Mouse (Mus musculus): ENCODE measurements around the gene Prr19. TPM values are rescaled to one million over a fixed set of nuclear protein-coding genes. Genes with fewer than 3 reads are reported as not detected.
"Not testable (repeated sequence)": the region's sequence is repeated elsewhere in the genome, so short reads cannot be mapped to it uniquely, and the experiment has no call there.

Prr19 gene
- total and polyA plus RNA-seq, 2 experiments from 2014 or later = 2.5 to 2.6 TPM

- H3K36me3 ChIP-seq (ENCODE audit: insufficient read depth) = no peaks in the 10 kb centered on the region; the same call in 1 of the 2 replicates
- peaks cover 13% of the 10 kb centered on the region; the same call in 1 of the 2 replicates for H3K4me1 ChIP-seq (ENCODE audit: insufficient read depth)
- DNase-seq (no peak), ATAC-seq (no peak)
- no peak for TF ChIP-seq CTCF (IDR thresholded peaks at IDR 0.05; ENCODE audit: low read depth)
- WGBS = 85% methylated on average over 2 of the region's 2 CpGs
- H3K9ac ChIP-seq = no peak overlapping the region
- no peaks in the 10 kb centered on the region for H3K9me3 ChIP-seq (ENCODE audit: low read length)
- no peak overlapping the region for H3K27ac ChIP-seq (ENCODE audit: low read depth, low read length)
- no peaks in the 10 kb centered on the region for H3K27me3 ChIP-seq (ENCODE audit: insufficient read depth, low read length)
- no peak overlapping the region for H3K4me3 ChIP-seq (ENCODE audit: low read depth, low read length)
- H3K4me2 ChIP-seq (ENCODE audit: low read depth) = no peak overlapping the region
Observed at GRCm38 (mm10) chr7:25323219-25323618, 22.0 kb downstream of the Prr19 start.

- not testable (repeated sequence) for H3K9me3 ChIP-seq (ENCODE audit: low read length); ATAC-seq; H3K4me3 ChIP-seq (ENCODE audit: low read depth, low read length); H3K4me1 ChIP-seq (ENCODE audit: insufficient read depth); H3K27me3 ChIP-seq (ENCODE audit: insufficient read depth, low read length); H3K4me2 ChIP-seq (ENCODE audit: low read depth); H3K9ac ChIP-seq; DNase-seq; H3K27ac ChIP-seq (ENCODE audit: low read depth, low read length)
- peaks cover 14% of the 10 kb centered on the region for H3K36me3 ChIP-seq (ENCODE audit: insufficient read depth)
- 93% methylated on average over 5 of the region's 6 CpGs for WGBS
Observed at GRCm38 (mm10) chr7:25325431-25325830, 24.2 kb downstream of the Prr19 start.

- Histone ChIP-seq H3K36me3 (ENCODE audit: insufficient read depth) (peaks cover 22% of the 10 kb centered on the region), H3K27me3 (ENCODE audit: insufficient read depth, low read length) (no peaks in the 10 kb centered on the region), H3K9ac (no peak overlapping the region), H3K4me3 (ENCODE audit: low read depth, low read length) (no peak overlapping the region), H3K4me1 (ENCODE audit: insufficient read depth) (peaks cover 7% of the 10 kb centered on the region; the same call in 1 of the 2 replicates), H3K9me3 (ENCODE audit: low read length) (no peaks in the 10 kb centered on the region), H3K4me2 (ENCODE audit: low read depth) (no peak overlapping the region), H3K27ac (ENCODE audit: low read depth, low read length) (no peak overlapping the region)
- ATAC-seq = no peak
- TF ChIP-seq CTCF (IDR thresholded peaks at IDR 0.05; ENCODE audit: low read depth) = no peak
- no peak for DNase-seq
- WGBS = 88% methylated on average over 8 of the region's 8 CpGs
Observed at GRCm38 (mm10) chr7:25326233-25326632, 25.0 kb downstream of the Prr19 start.

- DNase-seq (peak; percentile 53), ATAC-seq (peak; percentile 60)
- no peak overlapping the region for H3K27ac ChIP-seq (ENCODE audit: low read depth, low read length)
- no peaks in the 10 kb centered on the region for H3K9me3 ChIP-seq (ENCODE audit: low read length)
- H3K4me1 ChIP-seq (ENCODE audit: insufficient read depth) = no peaks in the 10 kb centered on the region
- no peak overlapping the region for H3K9ac ChIP-seq
- no peak overlapping the region for H3K4me2 ChIP-seq (ENCODE audit: low read depth)
- no peak overlapping the region for H3K4me3 ChIP-seq (ENCODE audit: low read depth, low read length)
- H3K27me3 ChIP-seq (ENCODE audit: insufficient read depth, low read length) = no peaks in the 10 kb centered on the region
- H3K36me3 ChIP-seq (ENCODE audit: insufficient read depth) = peaks cover 69% of the 10 kb centered on the region
- 40% methylated on average over 16 of the region's 16 CpGs for WGBS
- peak; percentile 82 for TF ChIP-seq CTCF (IDR thresholded peaks at IDR 0.05; ENCODE audit: low read depth)
Observed at GRCm38 (mm10) chr7:25333596-25334307, 32.5 kb downstream of the Prr19 start.

GRCm38 (mm10) chr7:25334472-25334871 lies 33.3 kb downstream of the Prr19 start:
- ATAC-seq = no peak
- WGBS = 84% methylated on average over 12 of the region's 12 CpGs
- H3K4me3 ChIP-seq (ENCODE audit: low read depth, low read length) = no peak overlapping the region
- H3K9ac ChIP-seq = no peak overlapping the region
- peaks cover 69% of the 10 kb centered on the region for H3K36me3 ChIP-seq (ENCODE audit: insufficient read depth)
- no peaks in the 10 kb centered on the region for H3K9me3 ChIP-seq (ENCODE audit: low read length)
- no peak overlapping the region for H3K27ac ChIP-seq (ENCODE audit: low read depth, low read length)
- no peak for DNase-seq
- no peak for TF ChIP-seq CTCF (IDR thresholded peaks at IDR 0.05; ENCODE audit: low read depth)
- no peak overlapping the region for H3K4me2 ChIP-seq (ENCODE audit: low read depth)
- no peaks in the 10 kb centered on the region for H3K4me1 ChIP-seq (ENCODE audit: insufficient read depth)
- H3K27me3 ChIP-seq (ENCODE audit: insufficient read depth, low read length) = no peaks in the 10 kb centered on the region

- H3K4me3 ChIP-seq (ENCODE audit: low read depth, low read length) = no peak overlapping the region
- no peak for ATAC-seq
- peaks cover 78% of the 10 kb centered on the region for H3K36me3 ChIP-seq (ENCODE audit: insufficient read depth)
- no peak overlapping the region for H3K4me2 ChIP-seq (ENCODE audit: low read depth)
- H3K27ac ChIP-seq (ENCODE audit: low read depth, low read length) = no peak overlapping the region
- no peak overlapping the region for H3K9ac ChIP-seq
- no peaks in the 10 kb centered on the region for H3K9me3 ChIP-seq (ENCODE audit: low read length)
- WGBS = 88% methylated on average over 9 of the region's 9 CpGs
- TF ChIP-seq CTCF (IDR thresholded peaks at IDR 0.05; ENCODE audit: low read depth) = no peak
- no peaks in the 10 kb centered on the region for H3K27me3 ChIP-seq (ENCODE audit: insufficient read depth, low read length)
- DNase-seq = no peak
- no peaks in the 10 kb centered on the region for H3K4me1 ChIP-seq (ENCODE audit: insufficient read depth)
Observed at GRCm38 (mm10) chr7:25339329-25339728, 38.1 kb downstream of the Prr19 start.

GRCm38 (mm10) chr7:25341000-25341784 lies 40.0 kb downstream of the Prr19 start:
- no peaks in the 10 kb centered on the region for H3K9me3 ChIP-seq (ENCODE audit: low read length)
- no peak overlapping the region for H3K9ac ChIP-seq
- no peak overlapping the region for H3K4me2 ChIP-seq (ENCODE audit: low read depth)
- no peaks in the 10 kb centered on the region for H3K4me1 ChIP-seq (ENCODE audit: insufficient read depth)
- WGBS = 62% methylated on average over 20 of the region's 20 CpGs
- no peaks in the 10 kb centered on the region for H3K27me3 ChIP-seq (ENCODE audit: insufficient read depth, low read length)
- peak overlapping the region; percentile 59 for H3K27ac ChIP-seq (ENCODE audit: low read depth, low read length)
- peaks cover 77% of the 10 kb centered on the region for H3K36me3 ChIP-seq (ENCODE audit: insufficient read depth)
- peak; percentile 67 for DNase-seq
- ATAC-seq = peak; percentile 93
- H3K4me3 ChIP-seq (ENCODE audit: low read depth, low read length) = no peak overlapping the region
- no peak for TF ChIP-seq CTCF (IDR thresholded peaks at IDR 0.05; ENCODE audit: low read depth)

Data from forebrain, postnatal 0 days (tissue).